Mouse (Mus musculus): ENCODE data around the gene Galnt10. TPM values are rescaled to one million over a fixed set of nuclear protein-coding genes. Genes with fewer than 3 reads are reported as not detected.

Galnt10 gene
- polyA plus RNA-seq, 1 experiment from 2014 or later: 13.8 TPM

DNA sequence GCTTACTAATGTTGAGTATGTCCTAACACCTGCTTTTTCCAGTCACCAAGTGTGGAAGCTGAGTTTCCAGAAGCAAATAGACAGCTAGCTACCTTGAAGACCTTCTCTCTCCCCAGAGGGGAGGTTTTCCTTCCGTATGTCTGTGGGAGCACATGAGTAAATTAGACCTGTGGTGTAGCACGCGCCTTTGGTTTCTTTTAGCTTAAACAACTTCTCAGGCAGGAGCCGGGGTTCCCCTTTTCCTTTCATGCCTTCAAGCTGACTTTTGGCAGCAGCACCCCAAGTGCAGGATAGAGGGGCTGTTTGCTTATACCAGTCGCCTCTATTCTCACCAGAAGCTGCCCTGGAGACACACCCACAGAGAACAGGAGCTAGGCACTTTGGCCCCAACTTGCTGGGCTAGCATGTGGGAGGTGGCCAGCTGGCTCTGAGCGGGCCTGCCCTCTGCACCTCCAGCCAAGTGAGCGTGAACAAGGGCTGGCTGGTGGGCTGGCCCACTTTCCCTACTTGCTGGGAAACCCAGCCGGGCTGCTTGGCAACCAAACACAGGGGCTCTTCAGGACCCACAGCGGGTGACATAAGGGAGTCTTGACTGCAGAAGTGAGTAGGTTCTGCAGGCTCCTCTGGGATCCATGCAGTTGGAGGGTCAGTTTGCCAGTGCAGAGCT, 82.2 kb downstream of the Galnt10 start:
- H3K79me2 ChIP-seq (ENCODE audit: inconsistent target): no peaks in the 10 kb centered on the region
- no peak overlapping the region for H3K27ac ChIP-seq
- no peak overlapping the region for H3K4me3 ChIP-seq (ENCODE audit: inconsistent target)
- H3K36me3 ChIP-seq (ENCODE audit: inconsistent target): no peaks in the 10 kb centered on the region
- WGBS (ENCODE audit: missing documents): 48% methylated on average over 9 of the region's 9 CpGs

DNA sequence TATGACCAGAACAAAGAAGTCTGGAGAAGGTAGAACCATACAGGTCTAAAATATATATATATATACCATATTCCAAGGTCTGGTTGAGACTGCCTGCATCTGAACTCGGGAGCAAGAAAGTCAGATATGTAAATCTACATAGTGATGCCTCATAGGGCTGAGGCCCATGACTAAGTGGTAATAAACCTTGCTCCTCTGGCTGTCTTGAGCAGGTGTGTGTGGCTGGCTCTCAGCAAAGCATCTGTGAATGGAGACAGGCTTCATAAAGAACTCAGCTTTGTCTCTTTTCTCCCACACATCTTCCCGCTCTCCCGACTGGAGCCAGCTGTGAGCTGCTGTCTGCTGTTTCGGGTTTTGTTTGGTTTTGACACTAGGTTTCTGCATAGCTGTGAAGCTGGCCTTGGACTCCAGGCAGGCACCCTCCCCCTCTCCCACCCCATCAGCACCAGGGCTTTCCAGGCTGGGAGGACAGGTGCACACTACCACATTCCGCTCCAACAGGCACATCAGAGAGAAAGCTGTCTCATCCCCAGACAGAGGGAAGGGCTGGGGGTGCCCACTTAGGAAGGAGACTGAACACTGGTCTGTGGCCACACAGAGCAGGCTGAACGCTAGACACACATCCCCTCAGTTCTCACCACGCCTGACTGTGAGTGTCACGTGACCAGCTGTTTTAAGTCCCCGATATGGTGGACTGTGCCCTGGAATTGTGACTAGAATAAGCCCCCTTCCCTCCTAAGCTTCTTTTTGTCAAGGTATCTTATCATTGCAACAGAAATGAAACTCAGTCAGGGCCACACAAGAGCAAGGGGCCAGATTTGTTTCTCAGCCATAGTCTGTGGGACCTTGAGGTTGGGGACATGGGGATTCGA, 87.4 kb downstream of the Galnt10 start:
- Histone ChIP-seq H3K79me2 (ENCODE audit: inconsistent target) (no peaks in the 10 kb centered on the region), H3K4me3 (ENCODE audit: inconsistent target) (no peak overlapping the region), H3K27ac (no peak overlapping the region), H3K36me3 (ENCODE audit: inconsistent target) (0 out of 2 replicates have a peak, but pooled peaks cover under 1% of the 10 kb centered on the region)
- WGBS (ENCODE audit: missing documents): 93% methylated on average over 10 of the region's 10 CpGs

DNA sequence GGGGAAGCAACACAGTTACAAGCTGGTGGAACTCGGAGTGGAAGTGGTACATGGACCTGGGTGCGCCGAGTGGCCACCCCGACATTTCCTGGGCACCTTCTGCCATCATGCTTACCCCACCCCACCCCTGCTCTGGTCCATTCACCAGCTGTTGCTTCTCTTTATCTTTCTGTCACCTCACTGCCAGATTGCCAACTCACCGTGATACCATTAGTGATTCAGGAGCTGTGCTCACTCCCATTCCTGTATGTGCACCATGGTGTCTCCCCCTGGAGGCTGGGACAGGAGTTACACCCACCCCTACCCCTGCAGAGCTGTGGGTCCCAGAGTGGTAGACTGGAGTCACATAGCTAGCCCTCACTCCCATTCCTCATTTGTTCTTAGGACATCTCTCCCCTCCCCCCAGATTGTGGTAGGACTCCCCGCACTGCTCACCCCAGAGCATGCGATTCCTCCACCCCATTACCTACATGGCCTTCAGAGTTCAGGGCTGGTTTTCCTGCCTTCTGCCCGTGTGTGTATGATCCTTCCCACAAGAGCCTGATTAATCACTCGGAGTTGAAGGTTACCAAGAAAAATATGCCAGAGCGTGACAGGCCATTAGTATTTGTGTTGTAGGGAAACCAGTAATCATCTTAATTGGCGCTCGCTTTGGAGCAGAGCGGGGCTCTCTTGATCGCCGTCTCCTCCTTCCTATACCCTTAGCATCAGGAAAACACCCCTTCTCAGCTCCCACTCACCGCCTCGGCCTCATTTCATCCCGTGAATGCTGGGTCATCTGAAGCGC, 102.2 kb downstream of the Galnt10 start:
- H3K4me3 ChIP-seq (ENCODE audit: inconsistent target): no peak overlapping the region
- H3K27ac ChIP-seq: no peak overlapping the region
- WGBS (ENCODE audit: missing documents): 94% methylated on average over 14 of the region's 19 CpGs
- no peaks in the 10 kb centered on the region for H3K79me2 ChIP-seq (ENCODE audit: inconsistent target)
- H3K36me3 ChIP-seq (ENCODE audit: inconsistent target): no peaks in the 10 kb centered on the region

DNA sequence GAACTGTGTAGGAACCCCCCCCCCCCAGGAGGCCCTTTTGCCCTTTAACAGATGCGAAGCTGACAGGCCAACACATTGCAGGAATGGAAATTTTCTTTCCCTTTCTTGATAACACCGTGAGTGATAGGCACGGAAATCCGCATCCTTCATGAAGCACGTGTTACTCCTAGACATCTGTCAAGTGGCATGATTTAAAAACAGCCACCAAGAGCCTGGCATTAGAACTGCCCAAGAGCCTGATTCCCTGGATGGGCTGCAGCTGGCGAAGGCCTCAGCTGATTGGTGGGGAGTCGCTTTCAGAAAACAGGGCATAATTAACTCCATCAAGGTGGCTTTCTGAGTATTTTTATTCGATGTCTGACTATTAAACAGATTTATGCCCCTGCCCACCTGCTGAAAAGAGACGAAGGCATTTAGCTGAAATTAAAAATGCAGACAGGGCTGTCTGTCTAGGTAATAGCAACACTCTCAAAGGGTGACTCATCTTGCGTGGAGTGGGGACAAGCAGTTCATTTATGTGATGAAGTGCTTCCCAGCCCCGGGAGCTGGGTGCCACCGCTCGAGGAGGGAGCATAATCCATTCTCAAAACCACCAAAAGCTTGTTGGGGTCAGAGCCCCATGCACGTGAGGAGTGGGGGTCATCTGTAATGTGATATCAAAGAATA, 108.4 kb downstream of the Galnt10 start:
- no peak overlapping the region for H3K27ac ChIP-seq
- WGBS (ENCODE audit: missing documents): 92% methylated on average over 14 of the region's 14 CpGs
- no peak overlapping the region for H3K4me3 ChIP-seq (ENCODE audit: inconsistent target)
- H3K79me2 ChIP-seq (ENCODE audit: inconsistent target): no peaks in the 10 kb centered on the region
- no peaks in the 10 kb centered on the region for H3K36me3 ChIP-seq (ENCODE audit: inconsistent target)

DNA sequence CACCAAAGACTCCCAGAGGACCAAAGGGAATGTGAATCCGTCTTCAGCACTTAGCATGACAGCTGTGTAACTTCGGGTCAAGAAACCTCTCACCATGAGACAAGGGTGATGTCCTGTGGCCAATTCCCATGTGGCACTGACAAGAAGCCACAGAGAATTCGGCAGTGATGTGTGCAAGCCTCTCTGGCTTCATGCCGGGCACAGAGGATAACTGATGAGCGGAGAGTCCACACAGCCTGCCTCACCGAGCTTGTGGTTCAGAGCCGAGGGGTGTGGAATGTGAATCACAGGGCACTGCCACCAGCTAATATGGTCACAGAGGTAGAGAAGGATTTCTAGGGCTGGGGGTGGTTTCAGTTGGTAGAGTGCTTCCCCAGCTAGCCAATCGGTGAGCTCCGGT, 113.4 kb downstream of the Galnt10 start:
- Histone ChIP-seq H3K79me2 (ENCODE audit: inconsistent target) (no peaks in the 10 kb centered on the region), H3K36me3 (ENCODE audit: inconsistent target) (no peaks in the 10 kb centered on the region), H3K27ac (no peak overlapping the region), H3K4me3 (ENCODE audit: inconsistent target) (no peak overlapping the region)
- 90% methylated on average over 9 of the region's 9 CpGs for WGBS (ENCODE audit: missing documents)

DNA sequence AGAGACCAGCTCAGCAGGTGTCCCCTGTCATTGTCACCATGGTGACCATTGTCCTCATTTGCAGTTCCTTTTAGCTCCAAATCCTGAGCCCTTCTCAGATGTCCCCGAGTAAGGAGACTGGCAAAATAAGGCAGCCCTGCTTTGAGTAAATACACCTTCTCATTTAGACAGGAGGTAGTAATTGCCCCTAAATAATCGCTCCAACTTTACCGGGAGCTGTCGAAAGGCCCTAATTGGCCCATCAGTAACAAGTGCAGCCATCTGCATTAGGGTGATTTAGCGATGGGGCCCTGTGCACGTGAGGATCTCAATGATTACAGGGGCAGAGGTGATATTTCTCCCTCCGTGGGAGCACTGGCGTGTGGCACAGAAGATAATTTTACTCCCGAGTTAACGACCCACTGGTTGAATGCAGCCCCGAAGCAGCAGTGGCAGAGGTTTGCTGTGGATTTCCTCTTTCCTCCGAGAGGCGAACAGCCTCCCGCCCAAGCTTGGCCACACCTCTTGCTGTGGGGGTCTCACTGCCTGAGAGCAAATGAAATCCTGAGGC, 115.3 kb downstream of the Galnt10 start:
- H3K79me2 ChIP-seq (ENCODE audit: inconsistent target): no peaks in the 10 kb centered on the region
- 37% methylated on average over 14 of the region's 14 CpGs for WGBS (ENCODE audit: missing documents)
- H3K27ac ChIP-seq: no peak overlapping the region
- no peak overlapping the region for H3K4me3 ChIP-seq (ENCODE audit: inconsistent target)
- no peaks in the 10 kb centered on the region for H3K36me3 ChIP-seq (ENCODE audit: inconsistent target)

DNA sequence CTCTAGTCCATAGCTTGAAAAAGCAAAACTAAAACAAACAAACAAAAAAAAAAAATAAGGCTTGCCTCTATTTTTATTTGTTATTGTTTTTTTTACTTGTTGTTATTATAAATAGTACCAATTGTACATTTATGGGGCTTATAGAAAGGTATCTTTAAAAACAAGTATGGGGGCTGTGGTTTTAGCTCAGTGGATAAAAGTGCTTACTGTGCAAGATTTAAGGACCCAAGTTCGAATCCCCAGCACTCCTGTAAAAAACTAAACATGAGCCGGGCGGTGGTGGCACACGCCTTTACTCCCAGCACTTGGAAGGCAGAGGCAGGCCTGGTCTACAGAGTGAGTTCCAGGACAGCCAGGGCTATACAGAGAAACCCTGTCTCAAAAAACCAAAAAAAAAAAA, 116.1 kb downstream of the Galnt10 start:
- Histone ChIP-seq H3K79me2 (ENCODE audit: inconsistent target) (no peaks in the 10 kb centered on the region), H3K27ac (no peak overlapping the region), H3K36me3 (ENCODE audit: inconsistent target) (no peaks in the 10 kb centered on the region), H3K4me3 (ENCODE audit: inconsistent target) (no peak overlapping the region)
- 92% methylated on average over 4 of the region's 4 CpGs for WGBS (ENCODE audit: missing documents)

DNA sequence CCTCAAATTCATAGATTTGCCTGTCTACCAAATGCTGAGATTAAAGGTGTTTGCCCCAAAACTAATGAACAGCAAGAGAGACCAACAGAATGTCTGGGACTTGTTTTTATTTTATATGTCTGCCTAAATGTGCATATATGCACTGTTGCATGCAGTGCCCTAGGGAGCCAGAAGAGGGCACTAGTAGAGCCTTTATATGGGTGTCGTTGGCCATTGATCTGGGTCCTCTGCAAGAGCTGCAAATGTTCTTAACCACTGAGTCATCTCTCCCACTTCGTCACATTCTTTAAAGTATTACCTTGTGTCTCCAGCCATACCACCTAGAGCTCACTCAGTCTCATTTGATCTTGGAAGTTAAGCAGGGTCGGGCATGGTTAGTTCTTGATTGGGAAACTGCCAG, 118.9 kb downstream of the Galnt10 start:
- H3K27ac ChIP-seq: no peak overlapping the region
- 97% methylated on average over 3 of the region's 3 CpGs for WGBS (ENCODE audit: missing documents)
- 0 out of 2 replicates have a peak, but pooled peaks cover 6% of the 10 kb centered on the region for H3K36me3 ChIP-seq (ENCODE audit: inconsistent target)
- H3K4me3 ChIP-seq (ENCODE audit: inconsistent target): no peak overlapping the region
- no peaks in the 10 kb centered on the region for H3K79me2 ChIP-seq (ENCODE audit: inconsistent target)

DNA sequence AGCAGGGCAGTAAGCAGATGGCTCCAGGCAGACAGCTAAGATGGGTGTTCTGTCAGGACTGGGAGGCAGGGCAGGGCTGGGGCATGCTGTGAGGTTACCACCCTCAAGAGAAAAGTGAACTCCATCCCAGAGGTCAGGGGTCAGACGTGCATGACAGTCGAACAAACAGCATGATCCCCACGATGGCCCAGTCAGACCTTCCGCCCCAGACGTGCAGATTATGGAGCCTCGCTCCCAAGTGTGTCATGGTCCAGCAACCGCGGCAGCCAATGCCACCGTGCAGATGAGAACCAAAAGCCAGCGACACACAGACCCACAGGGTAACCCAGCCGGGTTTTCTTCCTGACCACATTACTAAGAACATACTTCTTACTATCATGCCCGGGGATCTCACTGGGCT, 121.4 kb downstream of the Galnt10 start:
- Histone ChIP-seq H3K36me3 (ENCODE audit: inconsistent target) (peaks cover 22% of the 10 kb centered on the region; the same call in 1 of the 2 replicates), H3K79me2 (ENCODE audit: inconsistent target) (no peaks in the 10 kb centered on the region), H3K4me3 (ENCODE audit: inconsistent target) (no peak overlapping the region), H3K27ac (no peak overlapping the region)
- WGBS (ENCODE audit: missing documents): 95% methylated on average over 12 of the region's 12 CpGs

DNA sequence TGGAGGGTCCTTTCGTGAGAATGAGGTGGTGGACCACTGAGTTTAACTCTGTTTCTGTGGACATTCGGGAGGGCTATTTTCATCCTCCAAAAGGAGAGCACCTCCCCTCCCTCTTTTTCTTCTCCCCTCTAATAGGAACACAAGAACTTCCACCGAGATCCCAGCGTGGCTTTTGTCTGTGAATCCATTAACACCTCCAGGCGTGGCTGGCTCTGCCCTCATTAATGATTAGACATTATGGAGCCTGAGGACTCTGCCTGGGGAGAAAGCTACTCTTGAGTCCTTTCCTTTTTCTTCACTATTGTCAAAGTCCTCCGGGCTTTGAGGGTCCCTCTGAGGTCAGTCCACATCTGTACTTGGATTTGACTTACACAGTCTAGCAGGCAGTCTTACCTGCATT, 121.9 kb downstream of the Galnt10 start:
- Histone ChIP-seq H3K4me3 (ENCODE audit: inconsistent target) (no peak overlapping the region), H3K27ac (no peak overlapping the region), H3K79me2 (ENCODE audit: inconsistent target) (no peaks in the 10 kb centered on the region), H3K36me3 (ENCODE audit: inconsistent target) (peaks cover 22% of the 10 kb centered on the region; the same call in 1 of the 2 replicates)
- 89% methylated on average over 6 of the region's 6 CpGs for WGBS (ENCODE audit: missing documents)

DNA sequence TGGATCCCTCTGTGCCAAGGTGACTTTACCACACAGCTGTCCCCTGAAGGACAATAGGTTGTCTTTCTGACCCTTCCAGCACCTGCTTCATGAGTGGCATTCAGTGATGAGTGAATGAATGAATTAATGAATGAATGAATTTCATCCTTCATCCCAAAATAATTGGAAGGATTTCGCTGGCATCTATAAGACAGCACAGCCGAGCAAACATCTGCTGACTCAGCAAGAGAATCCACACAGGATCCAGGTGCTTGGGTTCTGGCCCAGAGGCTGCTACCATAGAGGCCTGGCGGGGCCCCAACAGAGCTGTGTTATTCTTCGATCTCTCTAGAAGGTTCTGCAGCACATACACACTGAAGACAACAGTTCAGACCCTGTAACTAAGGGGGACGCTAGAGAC, 125.5 kb downstream of the Galnt10 start:
- no peak overlapping the region for H3K27ac ChIP-seq
- 97% methylated on average over 5 of the region's 5 CpGs for WGBS (ENCODE audit: missing documents)
- H3K79me2 ChIP-seq (ENCODE audit: inconsistent target): no peaks in the 10 kb centered on the region
- no peak overlapping the region for H3K4me3 ChIP-seq (ENCODE audit: inconsistent target)
- H3K36me3 ChIP-seq (ENCODE audit: inconsistent target): peaks cover 22% of the 10 kb centered on the region; the same call in 1 of the 2 replicates

DNA sequence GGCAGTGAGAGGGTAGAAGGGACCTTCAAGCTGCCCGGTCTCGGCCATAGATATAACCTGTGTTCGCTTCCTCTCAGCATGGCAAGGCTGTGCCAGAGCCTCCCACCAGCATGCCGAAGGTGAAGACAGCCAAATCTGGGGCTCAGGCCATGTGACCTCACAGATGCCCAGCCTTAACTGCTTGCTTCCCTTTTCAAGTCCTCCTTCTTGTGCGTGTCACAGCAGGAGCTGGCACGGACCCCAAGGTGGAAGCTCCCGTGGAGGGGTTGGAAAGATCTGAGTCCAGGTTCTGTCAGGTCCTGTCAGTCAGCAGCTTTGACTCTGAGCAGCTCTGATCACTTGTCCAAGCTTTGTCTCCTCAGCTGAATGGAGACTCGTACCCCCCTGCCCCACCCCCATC, 126.4 kb downstream of the Galnt10 start:
- Histone ChIP-seq H3K79me2 (ENCODE audit: inconsistent target) (no peaks in the 10 kb centered on the region), H3K4me3 (ENCODE audit: inconsistent target) (no peak overlapping the region), H3K36me3 (ENCODE audit: inconsistent target) (peaks cover 20% of the 10 kb centered on the region; the same call in 1 of the 2 replicates), H3K27ac (no peak overlapping the region)
- WGBS (ENCODE audit: missing documents): 90% methylated on average over 7 of the region's 8 CpGs

DNA sequence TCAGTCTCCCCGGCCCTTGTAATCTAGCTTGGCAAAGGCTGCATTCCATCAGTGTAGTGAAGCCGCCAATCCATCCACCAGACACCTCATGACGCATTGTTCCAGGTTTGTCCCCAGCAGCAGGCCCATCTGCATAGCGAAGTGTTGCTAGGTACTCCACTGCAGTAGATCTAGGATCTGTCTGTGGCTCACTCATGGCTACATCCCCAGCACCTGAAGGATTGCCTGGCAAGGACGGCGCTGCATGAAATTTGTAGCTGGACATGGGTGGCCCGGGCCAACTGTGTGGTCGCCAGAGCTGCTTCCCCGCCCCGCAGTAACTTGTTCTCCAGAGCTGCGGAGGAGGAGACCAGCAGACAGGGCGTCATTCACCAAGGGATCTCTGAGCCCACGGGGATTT, 128.2 kb downstream of the Galnt10 start:
- Histone ChIP-seq H3K4me3 (ENCODE audit: inconsistent target) (no peak overlapping the region), H3K36me3 (ENCODE audit: inconsistent target) (peaks cover 16% of the 10 kb centered on the region; the same call in 1 of the 2 replicates), H3K79me2 (ENCODE audit: inconsistent target) (no peaks in the 10 kb centered on the region), H3K27ac (no peak overlapping the region)
- WGBS (ENCODE audit: missing documents): 95% methylated on average over 11 of the region's 13 CpGs

DNA sequence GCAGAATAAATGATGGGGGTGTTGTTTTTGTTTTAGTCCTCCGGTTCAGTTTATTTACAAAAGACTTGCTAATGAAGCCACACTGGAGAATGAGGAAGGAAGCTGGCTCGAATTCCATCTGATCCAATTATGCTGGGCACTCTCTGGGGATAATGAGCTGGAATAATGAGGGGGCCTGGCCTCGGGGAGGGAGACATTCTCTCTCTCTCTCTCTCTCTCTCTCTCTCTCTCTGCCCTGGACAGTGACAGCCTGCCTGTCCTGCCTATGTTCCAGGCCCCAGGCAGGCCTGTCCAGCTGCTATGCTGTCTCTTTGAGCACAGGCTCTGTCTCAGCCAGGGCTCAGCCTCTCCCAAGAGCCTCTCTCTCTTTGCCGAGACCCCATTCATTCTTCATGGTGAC, 128.7 kb downstream of the Galnt10 start:
- Histone ChIP-seq H3K27ac (no peak overlapping the region), H3K36me3 (ENCODE audit: inconsistent target) (peaks cover 16% of the 10 kb centered on the region; the same call in 1 of the 2 replicates), H3K79me2 (ENCODE audit: inconsistent target) (no peaks in the 10 kb centered on the region), H3K4me3 (ENCODE audit: inconsistent target) (no peak overlapping the region)
- 72% methylated on average over 4 of the region's 4 CpGs for WGBS (ENCODE audit: missing documents)
